Mouse (Mus musculus) myocyte (in vitro differentiated cells): ENCODE results near the gene Ophn1. TPM values are rescaled to one million over a fixed set of nuclear protein-coding genes. Genes with fewer than 3 reads are reported as not detected.

Experiments
- H3K27me3 ChIP-seq: one replicate; pipeline ENCODE4 v1.6.1; 2011; ENCODE audit not compliant: control insufficient read depth, insufficient read depth, insufficient read length
- H3K36me3 ChIP-seq: one replicate; pipeline ENCODE4 v1.6.1; 2011; ENCODE audit not compliant: control insufficient read depth, insufficient read depth
- H3K4me2 ChIP-seq: one replicate; pipeline ENCODE4 v1.6.1; 2011; ENCODE audit warnings: low read depth, control low read depth
- H3K4me3 ChIP-seq: one replicate; pipeline ENCODE4 v1.5.1; 2011; ENCODE audit warnings: mild to moderate bottlenecking, control low read depth, moderate library complexity
- H3K79me2 ChIP-seq: one replicate; pipeline ENCODE4 v1.6.1; 2011; ENCODE audit not compliant: control insufficient read depth, insufficient read depth
- H3ac ChIP-seq: one replicate; pipeline ENCODE4 v1.6.1; 2011; ENCODE audit not compliant: control insufficient read depth, insufficient read length
- CEBPB ChIP-seq: IDR thresholded peaks from 2 replicates; pipeline ENCODE4 v1.6.1; 2011; ENCODE audit warnings: mild to moderate bottlenecking, moderate library complexity; ENCODE audit not compliant: poor library complexity, insufficient read depth, severe bottlenecking
- E2F4 ChIP-seq: IDR thresholded peaks from one replicate; pipeline ENCODE4 v1.6.1; 2011; ENCODE audit warnings: mild to moderate bottlenecking, control low read depth, moderate library complexity; ENCODE audit not compliant: insufficient read depth
- MAX ChIP-seq: IDR thresholded peaks from one replicate; pipeline ENCODE4 v1.6.1; 2011; ENCODE audit warnings: low read depth, mild to moderate bottlenecking, control low read depth
- MYOD1 ChIP-seq, 3 experiments: IDR thresholded peaks; one replicate each; pipeline ENCODE4 v1.6.1; 2011; ENCODE audit warnings: control low read depth in 2 of 3, low read depth in 2 of 3, mild to moderate bottlenecking in 2 of 3, moderate library complexity in 1 of 3; ENCODE audit not compliant: insufficient read length in 2 of 3, control insufficient read depth in 1 of 3
- MYOG ChIP-seq, 3 experiments: IDR thresholded peaks; one replicate each; pipeline ENCODE4 v1.6.1; 2011; ENCODE audit warnings: control low read depth in 2 of 3, low read depth in 2 of 3, mild to moderate bottlenecking in 2 of 3; ENCODE audit not compliant: insufficient read length in 2 of 3, control insufficient read depth in 1 of 3, insufficient read depth in 1 of 3
- POLR2A ChIP-seq: IDR thresholded peaks from one replicate; pipeline ENCODE4 v1.6.1; 2011; ENCODE audit warnings: low read depth, mild to moderate bottlenecking, control low read depth, moderate library complexity; ENCODE audit not compliant: insufficient read length
- POLR2AphosphoS2 ChIP-seq: IDR thresholded peaks from one replicate; pipeline ENCODE4 v1.6.1; 2011; ENCODE audit warnings: low read depth, control low read depth; ENCODE audit not compliant: insufficient read length
- REST ChIP-seq: IDR thresholded peaks from one replicate; pipeline ENCODE4 v1.6.1; 2011; ENCODE audit warnings: mild to moderate bottlenecking, control low read depth, moderate library complexity; ENCODE audit not compliant: insufficient read depth, insufficient read length
- SRF ChIP-seq: IDR thresholded peaks from one replicate; pipeline ENCODE4 v1.6.1; 2011; ENCODE audit warnings: low read depth; ENCODE audit not compliant: control insufficient read depth, insufficient read length
- TCF12 ChIP-seq: IDR thresholded peaks from one replicate; pipeline ENCODE4 v1.6.1; 2011; ENCODE audit warnings: mild to moderate bottlenecking, control low read depth; ENCODE audit not compliant: poor library complexity, insufficient read depth, severe bottlenecking
- TCF3 ChIP-seq: IDR thresholded peaks from one replicate; pipeline ENCODE4 v1.6.1; 2011; ENCODE audit warnings: low read depth, control low read depth; ENCODE audit not compliant: insufficient read length
- USF1 ChIP-seq: IDR thresholded peaks from one replicate; pipeline ENCODE4 v1.6.1; 2011; ENCODE audit warnings: low read depth, mild to moderate bottlenecking, control low read depth, moderate library complexity
- polyA plus RNA-seq: library from polyadenylated mRNA; unstranded; fragments of >200 nt; fragmentation: generic; extraction: Trizol; gene quantifications from one replicate; pipeline ENCODE4 v1.2.1, GENCODE M21; 2012; ENCODE audit warnings: missing spikeins

Gene Ophn1
- polyA plus RNA-seq, 1 experiment: 3.6 TPM

- Histone ChIP-seq H3K4me2 (no peak overlapping the region), H3K4me3 (no peak overlapping the region), H3K79me2 (no peaks in the 10 kb centered on the region), H3K27me3 (no peaks in the 10 kb centered on the region), H3ac (no peak overlapping the region), H3K36me3 (no peaks in the 10 kb centered on the region)
- no peak for TF ChIP-seq POLR2AphosphoS2
- TF ChIP-seq MYOG (IDR thresholded peaks at IDR 0.05; ENCODE audit: control insufficient read depth in 1 of 3, insufficient read depth in 1 of 3, insufficient read length in 2 of 3, low read depth in 2 of 3): no peak
- no peak for TF ChIP-seq USF1
- no peak for TF ChIP-seq CEBPB
- TF ChIP-seq POLR2A: no peak
- no peak for TF ChIP-seq SRF
- no peak for TF ChIP-seq MYOD1 (IDR thresholded peaks at IDR 0.05; ENCODE audit: control insufficient read depth in 1 of 3, insufficient read length in 2 of 3, low read depth in 2 of 3)
- TF ChIP-seq TCF12: no peak
- no peak for TF ChIP-seq REST
- TF ChIP-seq MAX: no peak
- no peak for TF ChIP-seq E2F4
- no peak for TF ChIP-seq TCF3
Measured at GRCm38 (mm10) chrX:98755089-98755488, 135.7 kb downstream of the Ophn1 start.

- Histone ChIP-seq H3K27me3 (no peaks in the 10 kb centered on the region), H3K4me3 (no peak overlapping the region), H3K4me2 (no peak overlapping the region), H3K36me3 (no peaks in the 10 kb centered on the region), H3K79me2 (no peaks in the 10 kb centered on the region), H3ac (no peak overlapping the region)
- TF ChIP-seq MYOD1 (IDR thresholded peaks at IDR 0.05; ENCODE audit: control insufficient read depth in 1 of 3, insufficient read length in 2 of 3, low read depth in 2 of 3) (no peak), POLR2A (no peak), SRF (no peak), CEBPB (no peak)
Measured at GRCm38 (mm10) chrX:98751279-98751817, 139.5 kb downstream of the Ophn1 start.

- Histone ChIP-seq H3K36me3 (no peaks in the 10 kb centered on the region), H3K27me3 (no peaks in the 10 kb centered on the region), H3K79me2 (no peaks in the 10 kb centered on the region), H3K4me3 (no peak overlapping the region), H3K4me2 (no peak overlapping the region), H3ac (no peak overlapping the region)
- TF ChIP-seq SRF: no peak
- no peak for TF ChIP-seq POLR2AphosphoS2
- TF ChIP-seq MYOG (IDR thresholded peaks at IDR 0.05; ENCODE audit: control insufficient read depth in 1 of 3, insufficient read depth in 1 of 3, insufficient read length in 2 of 3, low read depth in 2 of 3): no peak
- TF ChIP-seq E2F4: no peak
- no peak for TF ChIP-seq MAX
- TF ChIP-seq MYOD1 (IDR thresholded peaks at IDR 0.05; ENCODE audit: control insufficient read depth in 1 of 3, insufficient read length in 2 of 3, low read depth in 2 of 3): no peak
- no peak for TF ChIP-seq TCF3
- no peak for TF ChIP-seq TCF12
- no peak for TF ChIP-seq USF1
- no peak for TF ChIP-seq CEBPB
- TF ChIP-seq POLR2A: no peak
- TF ChIP-seq REST: no peak
Measured at GRCm38 (mm10) chrX:98736758-98737157, 154.1 kb downstream of the Ophn1 start.

GRCm38 (mm10) chrX:98722991-98723390, 167.8 kb downstream of the Ophn1 start:
- no peaks in the 10 kb centered on the region for H3K79me2 ChIP-seq
- H3K36me3 ChIP-seq: no peaks in the 10 kb centered on the region
- no peak for TF ChIP-seq POLR2A
- TF ChIP-seq TCF12: no peak
- TF ChIP-seq USF1: no peak
- TF ChIP-seq TCF3: no peak
- TF ChIP-seq SRF: no peak
- TF ChIP-seq CEBPB: no peak
- TF ChIP-seq MAX: no peak
- TF ChIP-seq POLR2AphosphoS2: no peak
- TF ChIP-seq MYOG (IDR thresholded peaks at IDR 0.05; ENCODE audit: control insufficient read depth in 1 of 3, insufficient read depth in 1 of 3, insufficient read length in 2 of 3, low read depth in 2 of 3): no peak
- no peak for TF ChIP-seq REST
- TF ChIP-seq MYOD1 (IDR thresholded peaks at IDR 0.05; ENCODE audit: control insufficient read depth in 1 of 3, insufficient read length in 2 of 3, low read depth in 2 of 3): no peak
- TF ChIP-seq E2F4: no peak
- no peak overlapping the region for H3ac ChIP-seq
- H3K4me3 ChIP-seq: no peak overlapping the region
- no peaks in the 10 kb centered on the region for H3K27me3 ChIP-seq
- H3K4me2 ChIP-seq: no peak overlapping the region

GRCm38 (mm10) chrX:98707766-98708165, 183.1 kb downstream of the Ophn1 start:
- Histone ChIP-seq H3K4me3 (no peak overlapping the region), H3K36me3 (no peaks in the 10 kb centered on the region), H3K4me2 (no peak overlapping the region), H3K27me3 (no peaks in the 10 kb centered on the region), H3ac (no peak overlapping the region), H3K79me2 (no peaks in the 10 kb centered on the region)
- TF ChIP-seq SRF: no peak
- no peak for TF ChIP-seq TCF3
- TF ChIP-seq REST: no peak
- no peak for TF ChIP-seq MYOD1 (IDR thresholded peaks at IDR 0.05; ENCODE audit: control insufficient read depth in 1 of 3, insufficient read length in 2 of 3, low read depth in 2 of 3)
- TF ChIP-seq MAX: no peak
- no peak for TF ChIP-seq POLR2A
- no peak for TF ChIP-seq USF1
- no peak for TF ChIP-seq MYOG (IDR thresholded peaks at IDR 0.05; ENCODE audit: control insufficient read depth in 1 of 3, insufficient read depth in 1 of 3, insufficient read length in 2 of 3, low read depth in 2 of 3)
